Mouse (Mus musculus): ENCODE data around the gene Fubp1. TPM values are rescaled to one million over a fixed set of nuclear protein-coding genes. Genes with fewer than 3 reads are reported as not detected.
"Not testable (repeated sequence)": the region's sequence is repeated elsewhere in the genome, so short reads cannot be mapped to it uniquely, and the experiment has no call there.

Gene Fubp1
- polyA plus RNA-seq, 1 experiment, result 284 TPM

GRCm38 (mm10) chr3:152238836-152239235 lies 28.6 kb downstream of the Fubp1 start:
- no peaks in the 10 kb centered on the region for H3K4me1 ChIP-seq (ENCODE audit: control insufficient read depth, insufficient read depth, low read length)
- H3K27ac ChIP-seq (ENCODE audit: insufficient read depth, low read depth, low read length), result no peak overlapping the region
- TF ChIP-seq CTCF (IDR thresholded peaks at IDR 0.05; ENCODE audit: insufficient read depth, low read depth, low read length), result no peak
- TF ChIP-seq POLR2A (IDR thresholded peaks at IDR 0.05; ENCODE audit: insufficient read depth, low read depth, low read length), result no peak
- 47% methylated on average over 2 of the region's 2 CpGs for WGBS
- H3K4me3 ChIP-seq (ENCODE audit: insufficient read depth, low read depth, low read length), result no peak overlapping the region

DNA sequence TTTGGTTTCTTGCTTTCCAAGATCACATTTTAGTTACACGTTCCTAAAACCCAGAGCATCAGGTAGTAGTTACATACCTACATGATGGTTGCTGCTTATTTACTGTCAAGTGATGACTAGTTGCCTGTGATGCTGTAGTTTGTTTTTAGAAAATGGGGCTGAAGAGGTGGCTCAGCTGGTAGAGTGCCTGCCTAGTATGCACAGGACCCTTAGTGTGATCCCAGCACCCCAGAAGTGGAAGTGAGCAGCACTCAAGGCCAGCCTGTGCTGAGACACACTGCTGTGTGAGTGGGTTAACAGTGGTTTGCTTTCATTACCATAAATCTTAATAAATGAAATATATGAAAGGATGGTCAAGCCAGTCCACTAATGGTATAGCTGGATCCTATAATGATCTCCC lies 29.4 kb downstream of the Fubp1 start:
- TF ChIP-seq POLR2A (IDR thresholded peaks at IDR 0.05; ENCODE audit: insufficient read depth, low read depth, low read length) (no peak), CTCF (IDR thresholded peaks at IDR 0.05; ENCODE audit: insufficient read depth, low read depth, low read length) (no peak)
- Histone ChIP-seq H3K4me3 (ENCODE audit: insufficient read depth, low read depth, low read length) (no peak overlapping the region), H3K27ac (ENCODE audit: insufficient read depth, low read depth, low read length) (no peak overlapping the region), H3K4me1 (ENCODE audit: control insufficient read depth, insufficient read depth, low read length) (no peaks in the 10 kb centered on the region)
- 100% methylated on average over 1 of the region's 1 CpGs for WGBS

GRCm38 (mm10) chr3:152241098-152241497 lies 30.9 kb downstream of the Fubp1 start:
- Histone ChIP-seq H3K4me1 (ENCODE audit: control insufficient read depth, insufficient read depth, low read length) (no peaks in the 10 kb centered on the region), H3K4me3 (ENCODE audit: insufficient read depth, low read depth, low read length) (no peak overlapping the region), H3K27ac (ENCODE audit: insufficient read depth, low read depth, low read length) (no peak overlapping the region)
- WGBS, result 92% methylated on average over 3 of the region's 3 CpGs
- no peak for TF ChIP-seq POLR2A (IDR thresholded peaks at IDR 0.05; ENCODE audit: insufficient read depth, low read depth, low read length)
- no peak for TF ChIP-seq CTCF (IDR thresholded peaks at IDR 0.05; ENCODE audit: insufficient read depth, low read depth, low read length)

GRCm38 (mm10) chr3:152243304-152243703 lies 33.1 kb downstream of the Fubp1 start:
- no peak for TF ChIP-seq POLR2A (IDR thresholded peaks at IDR 0.05; ENCODE audit: insufficient read depth, low read depth, low read length)
- no peak for TF ChIP-seq CTCF (IDR thresholded peaks at IDR 0.05; ENCODE audit: insufficient read depth, low read depth, low read length)
- WGBS, result 81% methylated on average over 4 of the region's 4 CpGs
- no peaks in the 10 kb centered on the region for H3K4me1 ChIP-seq (ENCODE audit: control insufficient read depth, insufficient read depth, low read length)
- H3K4me3 ChIP-seq (ENCODE audit: insufficient read depth, low read depth, low read length), result no peak overlapping the region
- H3K27ac ChIP-seq (ENCODE audit: insufficient read depth, low read depth, low read length), result no peak overlapping the region

- H3K4me1 ChIP-seq (ENCODE audit: control insufficient read depth, insufficient read depth, low read length), result no peaks in the 10 kb centered on the region
- TF ChIP-seq CTCF (IDR thresholded peaks at IDR 0.05; ENCODE audit: insufficient read depth, low read depth, low read length) (no peak), POLR2A (IDR thresholded peaks at IDR 0.05; ENCODE audit: insufficient read depth, low read depth, low read length) (no peak)
- H3K4me3 ChIP-seq (ENCODE audit: insufficient read depth, low read depth, low read length), result no peak overlapping the region
- 79% methylated on average over 5 of the region's 5 CpGs for WGBS
- H3K27ac ChIP-seq (ENCODE audit: insufficient read depth, low read depth, low read length), result no peak overlapping the region
Measured at GRCm38 (mm10) chr3:152245273-152245910, 35.2 kb downstream of the Fubp1 start.

DNA sequence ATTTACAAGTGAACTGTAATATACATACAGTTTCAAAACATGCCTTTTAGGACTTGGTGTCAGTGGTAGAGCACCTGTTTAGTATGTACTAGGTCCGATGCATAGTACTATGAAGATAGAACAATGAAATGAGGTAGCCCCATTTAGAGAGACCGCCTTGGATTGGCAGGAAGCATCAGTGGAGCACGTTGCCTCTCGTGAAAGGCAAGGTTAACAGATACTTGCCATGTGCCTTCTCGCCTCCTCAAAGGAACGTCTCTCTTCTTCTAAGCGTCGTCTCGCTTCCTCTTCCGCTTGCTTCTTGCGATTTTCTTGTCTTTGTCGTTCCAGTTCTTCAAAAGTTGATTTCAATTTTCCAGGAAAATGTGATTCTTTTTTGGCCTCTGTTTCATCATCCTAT lies 37.5 kb downstream of the Fubp1 start:
- no peak for TF ChIP-seq CTCF (IDR thresholded peaks at IDR 0.05; ENCODE audit: insufficient read depth, low read depth, low read length)
- no peak for TF ChIP-seq POLR2A (IDR thresholded peaks at IDR 0.05; ENCODE audit: insufficient read depth, low read depth, low read length)
- 89% methylated on average over 12 of the region's 12 CpGs for WGBS
- Histone ChIP-seq H3K4me3 (ENCODE audit: insufficient read depth, low read depth, low read length) (no peak overlapping the region), H3K4me1 (ENCODE audit: control insufficient read depth, insufficient read depth, low read length) (no peaks in the 10 kb centered on the region), H3K27ac (ENCODE audit: insufficient read depth, low read depth, low read length) (no peak overlapping the region)

GRCm38 (mm10) chr3:152250487-152250886 lies 40.3 kb downstream of the Fubp1 start:
- no peak for TF ChIP-seq CTCF (IDR thresholded peaks at IDR 0.05; ENCODE audit: insufficient read depth, low read depth, low read length)
- TF ChIP-seq POLR2A (IDR thresholded peaks at IDR 0.05; ENCODE audit: insufficient read depth, low read depth, low read length), result no peak
- Histone ChIP-seq H3K4me3 (ENCODE audit: insufficient read depth, low read depth, low read length) (no peak overlapping the region), H3K27ac (ENCODE audit: insufficient read depth, low read depth, low read length) (no peak overlapping the region), H3K4me1 (ENCODE audit: control insufficient read depth, insufficient read depth, low read length) (no peaks in the 10 kb centered on the region)
- WGBS, result 93% methylated on average over 1 of the region's 1 CpGs

DNA sequence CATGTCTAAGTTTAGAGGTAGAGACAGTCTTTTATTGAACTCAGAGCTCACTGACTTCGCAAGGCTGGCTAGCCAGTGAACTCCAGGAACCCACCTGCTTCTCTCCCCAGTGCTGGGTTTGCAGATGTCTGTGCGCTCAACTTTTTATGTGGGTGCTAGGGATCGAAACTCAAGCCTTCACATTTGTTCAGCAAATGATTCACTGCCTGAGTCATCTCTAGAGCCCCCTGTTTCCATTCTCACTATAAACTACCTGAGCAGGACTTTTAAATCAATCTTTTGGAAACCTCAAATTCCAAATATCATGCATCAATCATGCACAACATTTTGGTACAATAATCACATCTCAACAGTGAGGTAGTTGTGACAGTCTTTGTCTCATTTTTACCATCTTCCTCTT lies 47.3 kb downstream of the Fubp1 start:
- H3K4me1 ChIP-seq (ENCODE audit: control insufficient read depth, insufficient read depth, low read length), result no peaks in the 10 kb centered on the region
- H3K27ac ChIP-seq (ENCODE audit: insufficient read depth, low read depth, low read length), result no peak overlapping the region
- H3K4me3 ChIP-seq (ENCODE audit: insufficient read depth, low read depth, low read length), result no peak overlapping the region
- 89% methylated on average over 3 of the region's 3 CpGs for WGBS
- no peak for TF ChIP-seq POLR2A (IDR thresholded peaks at IDR 0.05; ENCODE audit: insufficient read depth, low read depth, low read length)
- no peak for TF ChIP-seq CTCF (IDR thresholded peaks at IDR 0.05; ENCODE audit: insufficient read depth, low read depth, low read length)

- not testable (repeated sequence) for H3K4me1 ChIP-seq (ENCODE audit: control insufficient read depth, insufficient read depth, low read length); H3K27ac ChIP-seq (ENCODE audit: insufficient read depth, low read depth, low read length); H3K4me3 ChIP-seq (ENCODE audit: insufficient read depth, low read depth, low read length)
- 26% methylated on average over 9 of the region's 9 CpGs for WGBS
Measured at GRCm38 (mm10) chr3:152259409-152259808, 49.2 kb downstream of the Fubp1 start.

GRCm38 (mm10) chr3:152260362-152260761 lies 50.1 kb downstream of the Fubp1 start:
- peaks cover 5% of the 10 kb centered on the region; the same call in 1 of the 2 replicates for H3K4me1 ChIP-seq (ENCODE audit: control insufficient read depth, insufficient read depth, low read length)
- no peak overlapping the region for H3K4me3 ChIP-seq (ENCODE audit: insufficient read depth, low read depth, low read length)
- TF ChIP-seq CTCF (IDR thresholded peaks at IDR 0.05; ENCODE audit: insufficient read depth, low read depth, low read length) (no peak), POLR2A (IDR thresholded peaks at IDR 0.05; ENCODE audit: insufficient read depth, low read depth, low read length) (no peak)
- H3K27ac ChIP-seq (ENCODE audit: insufficient read depth, low read depth, low read length), result no peak overlapping the region
- WGBS, result 93% methylated on average over 1 of the region's 1 CpGs

Data from olfactory bulb, adult 2 months (tissue).